Mouse (Mus musculus) testis, adult 10 weeks (tissue): ENCODE results near the gene Ufm1. TPM values are rescaled to one million over a fixed set of nuclear protein-coding genes. Genes with fewer than 3 reads are reported as not detected.

Source experiments
- polyA plus RNA-seq: library from polyadenylated mRNA; stranded (reverse); fragments of 350-450 nt; fragmentation: Illumina TruSeq; extraction: RNeasy Lipid Tissue Mini Kit (QIAGEN cat#74804); gene quantifications from one replicate; pipeline ENCODE4 v1.2.3, GENCODE M21; 2014; ENCODE audit warnings: low read depth, low replicate concordance

Gene Ufm1
- polyA plus RNA-seq: 69.4 TPM

GRCm38 (mm10) chr3:53863383-53864220 is at the start of gene Ufm1:
Ufm1 (minus strand) TSS chr3:53863830.

GRCm38 (mm10) chr3:53844786-53845185 is 18.8 kb downstream of the Ufm1 start, which contains the start of gene Gm10985:
Gm10985 (plus strand) TSS chr3:53845086.

Other genes starting within 250 kb of the Ufm1 start
- gene Frem2, start 206.5 kb downstream of the Ufm1 start, polyA plus RNA-seq: 0.08 TPM
- not detected for gene Gm10985, start 18.7 kb downstream of the Ufm1 start, polyA plus RNA-seq